8 mouse cellular contexts compared by ENCODE assay signal in the genomic region with DNA sequence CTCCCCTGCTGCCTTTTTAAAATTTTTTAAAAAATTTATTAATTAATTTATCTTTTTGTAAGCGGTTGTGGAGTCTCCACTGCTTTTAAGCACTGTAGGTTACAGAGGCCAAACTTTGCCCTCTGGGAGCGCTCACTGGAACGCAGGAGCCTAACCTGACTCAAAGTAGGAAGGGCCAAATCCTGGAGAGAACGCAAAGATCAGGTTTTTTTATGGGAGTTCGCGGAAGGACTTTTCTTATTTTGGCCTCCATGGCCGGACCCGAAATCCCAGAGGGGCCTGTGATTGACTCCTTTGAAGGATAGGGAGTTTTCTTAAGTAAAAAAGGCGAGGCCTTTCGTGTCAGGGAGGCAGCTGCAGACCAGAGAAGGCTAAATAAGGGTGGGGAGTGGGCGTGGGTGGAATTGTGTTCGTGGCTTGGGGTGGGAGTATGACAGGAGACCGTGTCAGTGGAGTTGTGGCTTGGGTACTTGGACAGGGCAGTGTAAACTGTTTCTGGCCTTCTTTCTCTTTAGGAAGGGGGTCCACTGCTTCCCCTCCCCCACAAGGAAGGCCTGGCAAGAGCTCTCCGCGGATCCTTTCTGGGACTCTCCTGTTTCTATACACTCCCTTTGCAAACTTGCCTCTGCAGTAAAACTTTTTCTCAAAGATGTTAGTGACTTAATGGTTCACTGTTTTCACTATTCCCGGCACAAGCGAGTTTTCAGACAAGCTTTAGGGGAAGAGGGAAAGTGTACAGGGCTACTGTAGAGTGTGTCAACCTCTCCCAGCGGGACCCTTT. TPM values are rescaled to one million over a fixed set of nuclear protein-coding genes. Genes with fewer than 3 reads are reported as not detected.
DNase-seq lines count a peak whose midpoint lies in the region; ATAC-seq lines count a peak whose summit lies in the region.

No protein-coding gene starts in this region.

- peak overlapping the region; percentile 97 for H3K27ac ChIP-seq in embryonic facial prominence, embryonic 11.5 days (replicated peaks; ENCODE audit: low read depth, low read length)
- peak overlapping the region; percentile 94 to 99 for H3K27ac ChIP-seq in heart, embryonic 14.5 days (replicated peaks in 1 of 2; ENCODE audit: control insufficient read depth in 1 of 2, insufficient read depth in 1 of 2, low read depth in 2 of 2, low read length in 2 of 2)
- no peak overlapping the region for H3K27ac ChIP-seq in midbrain, embryonic 13.5 days

- ATAC-seq in megakaryocyte, adult 5-6 weeks (ENCODE audit: poor library complexity, severe bottlenecking): no peak
- ATAC-seq in embryonic facial prominence, embryonic 11.5 days (replicated peaks; ENCODE audit: insufficient number of reproducible peaks, low FRiP score, low TSS enrichment, low read depth): no peak
- no peak for ATAC-seq in heart, embryonic 14.5 days (ENCODE audit: insufficient number of reproducible peaks, insufficient read depth, low FRiP score, low read depth)
- ATAC-seq in midbrain, embryonic 13.5 days: no peak; the same call in 1 of the 2 replicates

- H3K4me3 ChIP-seq in megakaryocyte, embryonic 14.5 days (replicated peaks): peak overlapping the region; percentile 95
- peak overlapping the region; percentile 98 for H3K4me3 ChIP-seq in embryonic facial prominence, embryonic 11.5 days (ENCODE audit: low read depth, low read length)
- peak overlapping the region; percentile 90 to 95 for H3K4me3 ChIP-seq in heart, embryonic 14.5 days (ENCODE audit: control insufficient read depth in 1 of 2, insufficient read depth in 1 of 2, low read depth in 1 of 2, low read length in 2 of 2)
- peak overlapping the region; percentile 82 for H3K4me3 ChIP-seq in midbrain, embryonic 13.5 days (replicated peaks)

- H3K36me3 ChIP-seq in megakaryocyte, embryonic 14.5 days (replicated peaks; ENCODE audit: low read length): no peaks in the 10 kb centered on the region
- H3K36me3 ChIP-seq in embryonic facial prominence, embryonic 11.5 days (replicated peaks; ENCODE audit: control insufficient read depth, insufficient read depth, low read depth, low read length): no peaks in the 10 kb centered on the region
- peaks cover 3% of the 10 kb centered on the region; the same call in 1 of the 2 replicates for H3K36me3 ChIP-seq in heart, embryonic 14.5 days (ENCODE audit: control insufficient read depth, insufficient read depth, low read length)
- H3K36me3 ChIP-seq in midbrain, embryonic 13.5 days: no peaks in the 10 kb centered on the region

- H3K9ac ChIP-seq in embryonic facial prominence, embryonic 11.5 days (replicated peaks; ENCODE audit: low read length): peak overlapping the region; percentile 96
- H3K9ac ChIP-seq in heart, embryonic 14.5 days (ENCODE audit: low read length): peak overlapping the region; percentile 96
- H3K9ac ChIP-seq in midbrain, embryonic 13.5 days (replicated peaks): peak overlapping the region; percentile 85

- 7% methylated on average over 18 of the region's 18 CpGs for WGBS in embryonic facial prominence, embryonic 11.5 days
- WGBS in heart, embryonic 14.5 days: 4% methylated on average over 18 of the region's 18 CpGs
- 15% methylated on average over 18 of the region's 18 CpGs for WGBS in midbrain, embryonic 13.5 days

- peak overlapping the region; percentile 80 for H3K4me2 ChIP-seq in embryonic facial prominence, embryonic 11.5 days (ENCODE audit: low read depth, low read length)
- peak overlapping the region; percentile 71 for H3K4me2 ChIP-seq in heart, embryonic 14.5 days (ENCODE audit: low read length)
- H3K4me2 ChIP-seq in midbrain, embryonic 13.5 days (replicated peaks): peak overlapping the region; percentile 84

- DNase-seq in embryonic facial prominence, embryonic 11.5 days (ENCODE audit: low spot score): peak; percentile 50
- peak; percentile 63 for DNase-seq in kidney, postnatal 10 days
- no peak for DNase-seq in right cerebral cortex, postnatal 4 days
- no peak for DNase-seq in layer of hippocampus, adult 9-11 months

- H3K4me1 ChIP-seq in megakaryocyte, embryonic 14.5 days: peaks cover 16% of the 10 kb centered on the region
- peaks cover 2% of the 10 kb centered on the region; the same call in 1 of the 2 replicates for H3K4me1 ChIP-seq in embryonic facial prominence, embryonic 11.5 days (ENCODE audit: control insufficient read depth, insufficient read depth, low read length)
- peaks cover 23 to 46% of the 10 kb centered on the region in 2 experiments for H3K4me1 ChIP-seq in heart, embryonic 14.5 days (ENCODE audit: control insufficient read depth in 2 of 2, insufficient read depth in 2 of 2, low read length in 2 of 2)
- H3K4me1 ChIP-seq in midbrain, embryonic 13.5 days (replicated peaks): peaks cover 12% of the 10 kb centered on the region

- H3K9me3 ChIP-seq in megakaryocyte, embryonic 14.5 days: no peaks in the 10 kb centered on the region
- H3K9me3 ChIP-seq in embryonic facial prominence, embryonic 11.5 days (replicated peaks; ENCODE audit: control insufficient read depth, low read length): no peaks in the 10 kb centered on the region
- H3K9me3 ChIP-seq in heart, embryonic 14.5 days (ENCODE audit: control insufficient read depth, low read length): no peaks in the 10 kb centered on the region
- no peaks in the 10 kb centered on the region for H3K9me3 ChIP-seq in midbrain, embryonic 13.5 days

- H3K27me3 ChIP-seq in megakaryocyte, embryonic 14.5 days (replicated peaks): peaks cover 51% of the 10 kb centered on the region
- H3K27me3 ChIP-seq in embryonic facial prominence, embryonic 11.5 days (ENCODE audit: control insufficient read depth, insufficient read depth, low read length): no peaks in the 10 kb centered on the region
- no peaks in the 10 kb centered on the region for H3K27me3 ChIP-seq in heart, embryonic 14.5 days (ENCODE audit: control insufficient read depth, insufficient read depth, low read length)
- 0 out of 2 replicates have a peak, but pooled peaks cover 3% of the 10 kb centered on the region for H3K27me3 ChIP-seq in midbrain, embryonic 13.5 days

RNA-seq across cellular contexts. Expression of gene Lpp, which starts 1.1 kb away (rescaled TPM):
- 0.09 and 0.94 TPM in 2 replicates for polyA plus RNA-seq in megakaryocyte, embryonic 14.5 days (2012; ENCODE audit: insufficient read depth, low replicate concordance)
- total RNA-seq in megakaryocyte, adult 5-6 weeks (2015): 5.1 and 5.3 TPM in 2 replicates
- total RNA-seq in megakaryocyte, adult 5-6 weeks (2017): 3.1 and 3.7 TPM in 2 replicates
- 23.3 and 27.7 TPM in 2 replicates for polyA plus RNA-seq in embryonic facial prominence, embryonic 11.5 days (2014; fragmentation: Nextera tagmentation; extraction: Ambion mirVana)
- 46.6 and 53.0 TPM in 2 replicates for polyA plus RNA-seq in heart, embryonic 14.5 days (2014; fragmentation: Nextera tagmentation; extraction: Ambion mirVana)
- polyA plus RNA-seq in midbrain, embryonic 13.5 days (2015; fragmentation: Nextera tagmentation; extraction: Ambion mirVana): 9.0 and 10.2 TPM in 2 replicates

Comparison
In these comparisons a context has a peak if more than half of its experiments do, and no peak if none do; other contexts are left out.
1. DNase-seq: peak in embryonic facial prominence, embryonic 11.5 days (single experiment) and kidney, postnatal 10 days (single experiment); none in right cerebral cortex, postnatal 4 days (single experiment) and layer of hippocampus, adult 9-11 months (single experiment).
2. Peak in every context shown above with its lines, with median percentiles within 50 percentile points of each other: H3K4me3 ChIP-seq, H3K4me2 ChIP-seq and H3K9ac ChIP-seq.